Mouse (Mus musculus) right cerebral cortex, postnatal 36 days (tissue): ENCODE results near the gene Rnf43.

Experiments
- DNase-seq, 2 experiments: peaks; one replicate each; pipeline ENCODE4 v3.0.0; 2022; ENCODE audit warnings: low spot score in 2 of 2, mixed read lengths in 1 of 2

The Rnf43 gene

DNA sequence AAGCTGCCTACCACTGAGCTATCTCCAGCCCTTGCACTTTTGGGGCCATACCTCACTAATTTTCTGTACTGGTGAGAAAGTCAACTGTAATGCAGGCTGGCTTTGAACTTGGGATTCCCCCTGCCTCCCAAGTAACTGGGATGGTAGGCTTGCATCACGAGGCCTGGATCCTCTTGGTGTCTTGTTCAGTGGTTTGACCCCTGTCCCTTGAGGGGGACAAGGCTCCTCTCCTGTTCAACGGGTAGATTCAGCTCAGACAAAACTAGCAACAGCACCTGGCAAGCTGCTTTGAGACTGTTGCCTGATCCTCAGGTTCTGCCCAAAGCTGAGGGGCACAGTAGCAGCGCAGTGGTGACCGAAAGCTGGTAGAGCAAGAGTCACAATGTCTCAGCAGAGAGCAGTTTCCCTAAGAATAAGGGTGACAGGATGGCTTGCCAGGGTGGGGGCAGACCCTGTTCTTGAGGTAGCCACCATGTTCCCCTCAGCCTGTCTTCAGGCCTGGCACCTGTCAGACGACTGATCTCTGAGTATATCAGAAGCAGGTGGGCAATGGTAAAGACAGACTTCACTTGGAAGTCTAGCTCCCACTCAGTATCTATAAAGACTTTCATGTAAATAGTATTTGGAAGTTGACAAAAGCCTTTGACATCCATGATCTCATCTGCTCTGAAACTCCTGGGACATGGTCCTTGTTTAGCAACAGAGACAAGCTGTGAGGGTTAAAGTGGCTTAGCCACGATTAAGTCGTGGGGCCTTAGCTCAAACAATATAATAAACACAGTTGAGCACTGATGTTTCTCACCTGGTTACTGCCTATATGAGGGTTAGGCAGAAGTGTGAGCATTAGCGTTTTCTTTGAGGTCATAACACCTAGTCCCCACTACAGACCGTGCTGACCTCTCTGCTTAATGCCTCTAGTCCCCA, 83.4 kb downstream of the Rnf43 start:
- no peak for DNase-seq

DNA sequence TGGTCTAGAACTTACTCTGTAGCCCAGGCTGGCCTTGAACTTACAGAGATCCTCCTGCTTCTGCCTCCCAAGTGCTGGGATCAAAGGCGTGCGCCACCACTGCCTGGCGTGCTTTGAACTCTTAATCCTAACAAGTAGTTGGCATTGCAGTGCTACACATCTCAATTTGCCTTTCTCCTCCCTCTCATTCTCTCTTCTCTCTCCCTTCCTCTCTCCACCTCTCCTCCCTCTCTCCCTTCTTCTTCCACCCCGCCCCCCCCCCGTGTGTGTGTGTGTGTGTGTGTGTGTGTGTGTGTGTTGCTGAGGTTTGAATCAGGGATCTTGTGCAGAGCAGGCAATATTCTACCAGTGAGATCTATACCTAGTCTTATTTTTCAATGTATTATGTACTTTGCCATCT, 84.8 kb downstream of the Rnf43 start:
- DNase-seq = no peak

DNA sequence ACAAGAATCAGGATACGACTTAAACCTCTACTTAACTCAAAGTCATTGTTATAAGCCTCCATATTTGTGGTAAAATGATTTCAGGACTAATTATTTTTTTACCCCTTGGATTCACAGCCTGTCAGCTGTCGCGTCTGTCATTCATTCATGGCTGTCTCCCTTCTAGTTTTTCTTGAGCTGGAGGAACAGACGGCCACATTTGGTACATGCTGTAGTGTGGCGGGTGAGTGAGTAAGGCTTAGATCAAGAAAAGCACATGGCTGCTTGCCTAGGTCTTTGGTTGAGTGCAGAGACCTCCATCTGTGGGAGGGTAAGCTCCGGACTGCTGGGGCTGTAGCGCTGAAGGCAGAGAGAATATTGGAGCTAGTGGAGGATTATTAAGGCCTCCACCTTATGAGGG, 85.2 kb downstream of the Rnf43 start:
- no peak for DNase-seq

DNA sequence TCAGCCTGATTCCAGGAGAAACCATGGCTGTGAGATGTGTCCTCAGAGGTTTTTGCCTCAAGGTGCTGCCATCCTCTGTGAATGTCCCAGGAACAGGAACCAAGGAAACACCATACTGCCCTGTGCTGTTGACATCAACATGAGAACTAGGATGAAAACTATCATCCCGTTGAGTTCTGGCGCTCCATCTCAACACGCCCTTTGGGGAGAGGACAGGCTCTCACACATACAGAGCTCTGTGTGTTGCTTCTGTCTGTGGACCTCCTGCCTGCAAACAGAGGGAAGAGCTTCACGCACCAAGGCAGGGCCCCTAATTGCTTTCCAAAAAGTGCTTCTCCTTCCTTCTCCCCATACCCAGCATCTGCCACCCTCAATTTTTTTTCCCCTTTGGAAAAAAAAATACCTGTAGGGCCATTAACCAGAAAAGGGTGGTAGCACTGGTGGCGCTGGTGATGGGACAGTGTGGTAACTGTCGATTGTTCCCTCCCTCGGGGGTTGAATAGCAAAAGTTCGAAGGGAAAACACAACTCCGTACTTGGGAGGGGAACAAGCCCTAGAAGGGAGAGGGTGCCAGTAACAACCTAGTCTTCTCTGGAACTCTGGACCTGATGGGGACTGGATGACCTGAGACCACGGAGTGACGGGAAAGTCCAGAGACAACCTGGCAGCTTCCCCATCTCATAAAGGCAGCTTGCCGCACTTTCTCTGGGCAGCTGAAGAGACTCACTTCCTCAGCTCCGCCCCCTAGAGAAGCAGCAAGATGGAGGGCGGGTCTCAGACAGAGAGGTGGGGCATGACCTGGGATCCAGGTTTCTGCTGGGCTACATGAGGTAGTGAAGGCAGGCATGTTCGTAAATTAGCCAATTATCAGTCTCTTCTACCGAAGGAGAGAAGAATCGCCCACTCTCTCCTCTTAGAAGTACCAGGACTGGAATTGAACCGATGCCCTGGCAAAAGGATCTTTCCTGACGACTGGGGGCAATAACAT, 85.9 kb downstream of the Rnf43 start:
- no peak for DNase-seq

DNA sequence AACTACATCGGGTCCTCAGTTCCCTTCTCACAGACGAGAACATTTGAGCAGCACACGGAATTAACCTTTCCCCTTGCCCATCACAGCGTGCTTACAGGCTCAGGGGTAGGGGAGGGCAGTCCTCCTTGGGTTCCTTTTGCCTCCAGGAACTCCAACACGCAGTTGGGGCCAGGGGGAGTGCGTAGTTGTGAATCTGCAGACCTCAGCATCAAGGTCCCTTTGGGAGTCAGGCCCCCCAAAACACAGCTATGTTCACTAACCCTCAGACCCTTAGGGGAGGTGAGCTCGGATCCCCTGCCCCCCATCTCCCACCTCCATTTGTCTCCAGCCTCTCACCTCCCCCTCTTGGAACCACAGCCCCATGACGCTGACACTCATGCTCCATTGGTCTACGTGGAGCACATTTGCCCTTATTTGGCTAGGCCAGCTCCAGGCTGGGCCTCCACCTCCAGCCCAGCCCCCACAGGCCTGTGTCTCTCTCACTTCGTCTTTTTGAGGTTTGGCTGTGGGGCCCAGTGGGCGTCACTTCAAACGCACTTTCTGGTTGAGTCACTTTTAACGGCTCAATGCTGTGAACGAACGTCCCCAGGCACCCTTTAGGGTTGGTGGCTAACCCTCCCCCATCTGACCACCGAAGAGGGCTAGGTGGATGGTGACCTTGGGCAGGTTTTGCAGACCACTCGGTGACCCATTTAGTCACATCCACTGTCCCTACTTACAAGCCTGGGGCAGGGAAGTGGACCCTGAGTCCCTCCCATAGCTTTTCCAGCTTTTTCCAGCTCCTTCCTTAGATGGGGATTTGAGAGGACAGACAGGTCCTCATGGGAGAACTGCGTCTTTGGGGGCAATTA, 86.9 kb downstream of the Rnf43 start:
- no peak for DNase-seq

DNA sequence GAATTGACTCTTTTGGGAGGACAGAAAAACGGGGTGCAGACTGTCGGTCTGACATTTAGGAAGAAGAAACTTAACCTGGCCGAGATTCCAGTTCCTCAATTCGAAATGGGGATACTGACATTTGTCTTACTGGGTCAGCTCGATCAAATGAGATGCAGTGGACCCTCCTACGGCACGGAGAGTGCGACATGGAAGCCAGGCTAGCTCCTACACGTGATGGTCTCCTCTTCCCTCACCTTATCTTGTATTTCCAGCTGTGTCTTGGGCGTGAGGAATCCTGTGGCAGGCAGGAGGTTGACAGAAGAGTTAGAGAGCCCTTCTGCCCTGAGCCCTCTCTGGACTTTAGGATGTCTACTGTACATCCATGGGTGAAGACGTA, 87.5 kb downstream of the Rnf43 start:
- DNase-seq = no peak

DNA sequence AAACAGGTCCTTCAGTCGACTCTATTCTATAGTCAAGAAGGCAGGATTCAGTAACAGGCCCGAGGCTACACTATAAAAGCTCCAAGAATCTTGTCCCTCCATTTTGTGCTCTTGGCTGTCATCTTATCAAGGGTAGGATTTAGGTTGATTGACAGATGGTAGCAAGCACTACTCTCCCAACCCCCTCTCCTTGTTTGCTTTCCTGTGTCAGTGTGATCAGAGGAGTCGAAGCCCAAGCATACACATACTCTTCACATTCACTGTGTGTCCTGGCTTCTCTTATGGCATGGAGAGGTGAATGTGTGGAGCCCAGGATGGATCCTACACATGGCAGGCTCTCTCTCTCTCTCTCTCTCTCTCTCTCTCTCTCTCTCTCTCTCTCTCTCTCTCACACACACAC, 88.0 kb downstream of the Rnf43 start:
- no peak for DNase-seq

DNA sequence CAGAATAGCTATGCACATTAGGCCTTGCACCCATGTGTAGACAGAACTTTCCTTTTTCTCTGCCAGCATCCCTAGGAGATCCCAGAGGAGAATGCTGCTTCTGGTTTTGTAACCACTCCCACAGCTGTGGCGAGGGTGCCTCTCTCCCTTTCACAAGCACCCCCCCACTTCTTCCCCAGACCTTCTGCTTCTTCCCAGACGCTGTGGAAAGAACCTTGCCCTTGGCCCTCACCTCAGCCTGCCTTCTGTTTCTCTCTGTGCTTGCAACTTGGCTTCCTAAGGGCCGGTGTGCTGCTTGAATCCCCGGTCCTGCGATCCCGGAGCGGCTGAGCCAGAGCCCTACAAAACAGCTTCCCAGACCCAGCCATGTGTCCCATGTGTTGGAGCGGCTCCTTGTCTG, 88.5 kb downstream of the Rnf43 start:
- no peak for DNase-seq

DNA sequence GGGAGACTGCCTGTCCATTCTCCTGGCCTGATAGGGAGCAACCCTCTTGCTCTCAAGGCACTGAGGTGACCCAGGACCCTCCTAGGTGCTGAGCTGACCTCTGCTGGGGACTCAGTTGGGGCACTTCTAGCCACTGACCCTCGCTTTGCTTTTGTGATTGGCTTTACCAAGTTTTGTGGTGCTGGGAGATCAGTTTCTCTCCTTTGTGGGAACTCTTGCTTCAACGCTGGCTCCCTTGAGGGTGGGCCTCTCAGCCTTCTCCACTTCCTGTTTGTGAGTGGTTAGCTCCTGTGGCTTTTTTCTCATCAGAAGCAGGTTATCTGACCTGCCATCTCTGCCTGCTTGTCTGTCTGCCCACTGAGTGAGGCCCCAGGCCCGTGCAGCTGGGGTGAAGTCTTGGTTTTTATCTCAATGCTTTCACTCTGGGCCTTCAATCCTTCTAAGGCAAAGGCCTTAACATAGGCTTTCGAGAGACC, 89.0 kb downstream of the Rnf43 start:
- DNase-seq = no peak

DNA sequence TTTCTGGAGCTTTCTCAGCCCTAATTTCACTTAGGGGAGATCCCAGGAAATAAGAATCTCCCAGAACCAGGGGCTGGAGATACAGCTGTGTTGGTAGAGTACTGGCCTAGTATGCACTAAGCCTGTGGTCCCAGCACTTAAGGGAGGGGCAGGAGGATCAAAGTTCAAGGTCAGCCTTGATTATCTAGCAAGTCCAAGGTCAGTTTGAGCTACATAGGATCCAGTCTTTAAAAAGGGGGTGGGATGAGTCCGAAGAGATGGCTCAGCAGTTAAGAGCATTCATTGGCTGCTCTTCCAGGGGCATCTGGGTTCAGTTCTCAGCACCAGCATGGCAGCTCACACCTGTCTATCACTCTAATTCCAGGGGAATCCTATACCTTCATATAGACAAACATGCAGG, 89.8 kb downstream of the Rnf43 start:
- DNase-seq = no peak

DNA sequence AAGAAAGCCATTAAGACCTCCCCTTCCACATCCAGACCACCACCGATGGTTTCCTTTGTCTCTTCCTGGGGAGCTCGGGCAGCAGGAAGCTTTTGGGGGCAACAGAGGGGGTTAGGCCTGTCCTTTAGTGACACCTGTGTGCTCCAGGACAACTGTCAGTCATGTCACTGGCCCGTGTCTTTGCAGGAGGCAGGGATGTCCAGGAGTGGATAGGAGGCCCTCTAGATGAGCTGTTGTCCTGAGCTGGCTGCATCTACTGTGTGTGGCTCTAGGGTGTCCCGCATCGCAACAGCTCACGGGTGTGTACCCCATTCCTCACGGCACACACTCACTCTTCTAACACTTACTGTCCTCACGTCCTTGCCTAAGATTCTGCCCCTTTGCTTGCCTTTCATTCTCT, 90.7 kb downstream of the Rnf43 start:
- DNase-seq = no peak

DNA sequence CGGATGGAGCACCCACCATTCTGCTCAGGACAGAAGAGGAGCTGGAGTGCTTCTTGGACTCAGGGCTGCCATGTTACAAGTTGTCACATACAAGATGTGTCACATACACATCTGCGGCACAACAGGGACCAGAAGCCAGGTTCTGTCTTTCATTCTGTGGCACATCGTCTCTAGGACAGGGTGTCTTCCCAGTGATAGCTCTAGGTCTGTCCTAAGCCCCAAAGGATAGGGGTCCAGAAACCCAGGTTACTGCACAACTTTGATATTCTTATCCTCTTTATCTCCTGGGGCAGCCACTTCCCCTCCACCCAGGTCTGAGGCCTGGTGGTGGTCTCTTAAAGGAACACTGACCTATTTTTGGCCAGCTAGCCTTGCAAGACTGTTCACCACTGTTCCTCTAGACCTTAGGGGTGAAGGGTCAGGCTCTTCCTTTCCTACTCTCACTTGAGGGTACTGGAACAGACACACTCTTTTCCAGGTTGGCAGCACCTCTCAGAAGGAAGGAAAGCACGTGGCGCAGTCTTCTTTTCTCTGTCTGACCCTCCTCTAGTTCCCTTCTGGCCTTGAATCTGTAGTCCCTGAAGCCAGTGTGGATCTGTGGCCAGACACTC, 91.5 kb downstream of the Rnf43 start:
- no peak for DNase-seq

DNA sequence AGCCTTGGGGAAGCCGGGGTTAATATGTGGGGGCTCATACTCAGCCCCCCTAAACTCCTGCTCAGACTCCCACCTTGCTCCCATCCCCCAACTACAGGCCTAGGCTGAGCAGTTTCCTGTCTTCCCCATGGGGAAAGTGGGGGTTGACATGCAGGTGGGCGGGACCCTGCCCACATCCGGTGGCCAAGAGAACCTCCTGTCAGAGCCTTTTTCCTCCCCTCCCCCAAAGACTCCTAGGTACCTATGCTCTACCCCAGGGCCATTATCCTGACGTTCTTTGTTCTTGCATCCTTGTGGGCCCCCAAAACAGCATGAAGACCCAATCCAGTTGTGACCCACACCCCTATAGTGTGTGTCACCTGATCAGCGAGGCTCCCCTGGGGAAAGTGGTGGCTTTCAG, 92.1 kb downstream of the Rnf43 start:
- no peak for DNase-seq

DNA sequence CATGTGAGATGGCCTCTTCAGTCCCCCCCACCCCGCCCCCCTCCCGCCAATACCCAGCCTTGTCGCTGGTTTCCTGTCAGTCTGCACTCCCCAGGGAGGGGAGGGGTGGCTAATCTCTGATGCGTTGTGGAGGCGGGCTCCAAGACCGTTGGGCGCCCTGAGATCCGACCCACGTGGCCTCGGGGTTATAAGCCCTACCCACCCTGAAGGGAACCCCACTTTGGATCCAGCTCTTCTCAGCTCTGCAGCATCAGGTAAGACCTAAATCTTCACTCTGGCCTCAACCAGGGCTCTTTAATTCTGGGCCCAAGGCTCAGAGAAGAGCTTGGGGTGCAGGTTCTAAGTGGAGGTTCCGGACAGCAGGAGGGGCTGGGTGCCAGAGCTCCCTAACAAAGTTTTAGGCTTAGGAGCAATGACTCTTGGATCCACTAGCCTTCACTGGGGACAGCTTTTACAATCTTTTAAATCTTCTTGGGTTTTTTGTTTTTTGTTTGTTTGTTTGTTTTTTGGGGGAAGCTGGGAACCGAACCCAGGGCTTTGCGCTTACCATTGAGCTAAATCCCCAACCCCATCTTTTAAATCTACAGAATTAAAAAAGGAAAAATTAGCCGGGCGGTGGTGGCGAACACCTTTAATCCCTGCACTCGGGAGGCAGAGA, 93.0 kb downstream of the Rnf43 start:
- DNase-seq = no peak

DNA sequence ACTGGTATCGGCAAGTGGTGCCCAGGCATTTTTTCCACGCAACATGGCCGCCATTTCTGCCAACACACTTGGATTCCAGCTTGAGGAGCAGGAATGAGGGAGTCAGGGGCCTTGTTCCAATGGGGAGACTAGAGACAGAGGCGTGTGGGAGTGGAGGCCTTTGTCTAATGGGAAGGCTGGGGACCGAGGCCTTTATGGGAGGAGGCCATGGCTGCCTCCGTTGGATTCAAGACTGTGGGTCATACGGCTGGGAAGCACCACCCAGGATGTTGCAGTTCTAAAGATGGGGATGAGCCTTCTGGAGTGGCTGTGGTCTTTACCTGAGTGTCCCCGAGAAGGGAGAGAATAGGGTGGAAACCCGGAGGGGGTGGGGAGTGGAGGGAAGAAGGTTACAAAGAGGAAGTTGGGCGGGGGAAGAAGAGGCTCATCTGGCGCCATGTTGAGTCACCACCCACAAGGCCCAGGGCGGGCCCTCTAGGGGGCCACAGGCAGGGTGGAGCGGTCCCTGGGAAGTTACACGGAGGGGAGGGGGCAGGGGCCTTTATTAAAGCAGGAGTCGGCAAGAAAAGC, 93.8 kb downstream of the Rnf43 start:
- no peak for DNase-seq

DNA sequence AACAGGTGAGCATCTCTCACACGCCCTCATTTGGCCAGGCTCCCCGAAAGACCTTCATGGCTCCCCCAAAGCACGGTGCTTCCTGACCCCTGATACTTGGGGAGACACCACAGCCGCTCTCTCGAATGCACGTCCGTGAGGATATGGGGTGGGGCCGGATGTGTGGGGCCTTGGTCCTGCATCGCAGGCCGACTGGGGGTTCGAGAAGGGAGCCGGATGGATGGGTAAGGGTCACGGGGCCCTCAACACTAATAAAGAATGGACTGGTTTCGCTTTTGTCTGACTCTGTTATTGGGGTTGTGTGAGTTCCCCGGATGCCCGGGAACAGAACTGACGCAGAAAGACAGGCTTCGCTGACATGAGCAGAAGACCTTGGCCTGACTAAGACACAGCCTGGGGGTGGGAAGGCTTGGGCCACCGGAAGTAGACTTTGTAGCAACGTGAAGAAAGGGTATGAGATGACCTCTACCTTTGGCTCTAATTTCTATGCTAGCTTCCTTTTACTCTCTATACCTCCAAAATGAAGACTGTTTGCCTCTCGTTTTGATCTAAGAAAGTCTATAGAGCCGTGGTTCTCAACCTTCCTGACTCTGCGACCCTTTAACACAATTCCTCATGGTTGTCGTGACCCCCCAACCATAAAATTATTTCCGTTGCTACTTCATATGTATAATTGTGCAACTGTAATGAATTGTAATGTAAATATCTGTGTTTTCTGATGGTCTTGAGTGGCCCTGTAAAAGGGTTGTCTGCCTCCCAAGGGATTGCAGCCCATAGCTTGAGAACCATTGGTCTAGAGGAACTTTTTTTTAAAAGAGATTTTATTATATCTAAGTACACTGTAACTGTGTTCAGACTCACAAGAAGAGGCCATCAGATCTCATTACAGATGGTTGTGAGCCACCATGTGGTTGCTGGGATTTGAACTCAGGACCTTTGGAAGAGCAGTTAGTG, 94.8 kb downstream of the Rnf43 start:
- DNase-seq = no peak

DNA sequence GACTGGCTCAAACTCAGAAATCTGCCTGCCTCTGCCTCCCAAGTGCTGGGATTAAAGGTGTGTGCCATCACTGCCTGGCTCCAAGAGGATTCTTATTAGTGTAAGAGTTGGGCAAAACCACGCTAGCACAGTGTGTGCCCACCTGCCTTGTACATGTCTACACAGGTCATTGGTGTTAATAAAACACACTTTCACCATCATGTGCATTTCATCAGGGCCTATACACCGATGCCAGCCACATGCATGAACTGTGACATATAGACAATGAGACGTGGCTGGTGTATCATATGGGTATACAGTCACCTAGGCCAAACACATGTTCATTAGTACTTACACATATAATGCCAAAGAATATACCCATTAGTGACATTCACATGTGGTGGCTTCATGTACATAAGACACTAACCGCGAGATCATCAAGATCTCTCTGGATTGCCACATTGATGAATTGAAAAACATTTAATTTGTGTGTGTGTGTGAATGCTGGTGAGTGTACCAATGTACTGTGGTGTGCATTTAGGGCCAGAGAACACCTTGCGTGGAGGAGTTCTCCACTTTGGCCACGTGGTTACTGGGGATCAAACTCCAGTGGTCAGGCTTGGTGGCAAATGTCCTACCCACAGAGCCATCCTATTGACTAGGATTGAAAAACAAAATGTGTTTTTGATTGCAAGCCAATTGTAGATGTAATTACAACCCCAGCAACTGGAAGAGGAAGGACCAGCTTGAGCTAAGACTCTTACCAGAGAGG, 95.8 kb downstream of the Rnf43 start:
- no peak for DNase-seq

DNA sequence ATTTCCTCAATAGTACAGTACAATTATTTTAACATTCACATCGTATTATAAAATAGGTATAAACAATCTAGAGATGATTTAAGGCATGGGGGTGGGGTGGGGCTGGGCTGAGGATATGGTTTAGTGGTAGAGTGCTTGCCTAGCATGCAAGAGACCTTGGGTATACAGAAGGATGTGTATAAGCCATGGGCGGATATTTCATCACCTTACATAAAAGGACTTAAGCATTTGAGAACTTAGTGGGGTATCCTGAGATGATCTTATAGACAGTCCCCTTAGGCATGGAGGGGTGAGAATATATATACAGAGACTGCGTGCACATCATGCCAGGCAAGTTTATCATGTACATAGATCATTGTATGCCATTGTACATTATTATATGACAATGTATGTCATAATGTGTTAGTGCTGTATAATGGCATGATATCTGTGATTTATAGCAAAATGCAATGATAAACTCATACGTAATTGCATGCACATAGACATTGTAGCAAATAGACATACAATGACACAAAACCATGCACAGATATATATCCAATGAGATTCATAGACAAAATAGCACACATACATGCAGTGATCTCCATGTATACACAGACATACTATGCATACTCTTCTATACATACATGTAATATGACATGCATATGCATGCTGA, 96.6 kb downstream of the Rnf43 start:
- no peak for DNase-seq
